Mouse (Mus musculus) CD4-positive, CD25-positive, alpha-beta regulatory T cell, adult 4 months (primary cell): ENCODE results near the gene Sgk1. TPM values are rescaled to one million over a fixed set of nuclear protein-coding genes. Genes with fewer than 3 reads are reported as not detected.

Experiments used
- ATAC-seq: one replicate; pipeline ENCODE4 v1.8.0; 2017
- polyA plus RNA-seq, 2 experiments: library from polyadenylated mRNA; unstranded; fragments of 100-300 nt; shearing (Covaris generic); gene quantifications; one replicate each; pipeline ENCODE4 v1.2.1; 2017

Sgk1 gene
- polyA plus RNA-seq, 2 experiments from 2014 or later = 22.2 to 26.6 TPM

DNA sequence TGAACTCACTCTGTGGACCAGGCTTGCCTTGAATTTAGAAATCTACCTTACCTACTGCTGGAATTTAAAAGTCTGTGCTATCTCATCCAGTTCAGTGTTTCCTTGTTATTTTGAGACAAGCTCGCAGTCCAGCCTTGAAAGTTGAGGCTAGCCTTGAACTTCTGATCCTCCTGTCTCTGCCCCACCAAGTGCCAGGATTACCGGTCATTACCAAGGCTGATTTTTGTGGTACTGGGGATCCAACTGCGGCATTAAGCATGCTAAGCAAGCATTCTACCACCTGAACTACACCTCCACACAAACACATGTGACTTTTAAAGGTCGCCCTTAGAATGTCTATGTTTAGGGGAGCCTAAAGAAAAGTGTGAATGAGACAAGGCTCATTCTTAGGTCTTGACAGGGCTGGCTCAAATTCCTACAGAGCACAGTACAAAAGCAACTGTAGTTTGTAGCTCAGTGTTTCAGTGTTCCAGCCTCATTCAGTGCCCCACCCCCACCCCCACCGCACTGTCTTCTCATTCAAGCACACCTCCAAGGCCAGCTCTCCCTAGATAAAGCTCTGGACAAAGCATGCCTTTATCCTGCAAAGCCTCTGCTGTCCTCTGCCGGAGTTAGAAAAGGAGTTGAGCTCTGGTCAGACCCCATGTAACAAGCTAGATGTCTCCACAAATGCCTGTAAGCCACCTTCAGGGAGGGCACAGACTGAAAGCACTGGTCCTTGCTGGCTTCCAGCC, 36.2 kb downstream of the Sgk1 start:
- ATAC-seq = no peak

GRCm38 (mm10) chr10:21918750-21919145, 36.8 kb downstream of the Sgk1 start:
- no peak for ATAC-seq

DNA sequence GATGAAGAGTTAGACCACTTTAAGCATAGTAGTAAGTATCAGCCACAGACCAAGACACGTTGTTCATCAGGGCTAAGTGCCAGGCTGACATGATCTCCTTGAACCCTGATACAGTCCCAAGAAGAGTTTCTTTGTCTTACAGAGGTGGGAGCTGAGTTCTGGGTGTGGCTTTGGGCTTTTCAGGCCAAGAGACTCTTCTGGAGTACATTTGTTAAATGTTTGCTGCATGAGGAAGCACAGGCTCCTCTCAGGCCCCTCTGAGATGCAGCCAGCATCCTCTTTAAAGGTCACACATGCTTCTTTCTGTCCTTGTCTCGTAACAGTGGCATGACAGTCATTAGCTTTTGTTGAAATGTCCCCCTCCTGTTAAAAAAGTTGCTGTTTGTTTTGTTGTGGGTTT, 38.6 kb downstream of the Sgk1 start:
- no peak for ATAC-seq

DNA sequence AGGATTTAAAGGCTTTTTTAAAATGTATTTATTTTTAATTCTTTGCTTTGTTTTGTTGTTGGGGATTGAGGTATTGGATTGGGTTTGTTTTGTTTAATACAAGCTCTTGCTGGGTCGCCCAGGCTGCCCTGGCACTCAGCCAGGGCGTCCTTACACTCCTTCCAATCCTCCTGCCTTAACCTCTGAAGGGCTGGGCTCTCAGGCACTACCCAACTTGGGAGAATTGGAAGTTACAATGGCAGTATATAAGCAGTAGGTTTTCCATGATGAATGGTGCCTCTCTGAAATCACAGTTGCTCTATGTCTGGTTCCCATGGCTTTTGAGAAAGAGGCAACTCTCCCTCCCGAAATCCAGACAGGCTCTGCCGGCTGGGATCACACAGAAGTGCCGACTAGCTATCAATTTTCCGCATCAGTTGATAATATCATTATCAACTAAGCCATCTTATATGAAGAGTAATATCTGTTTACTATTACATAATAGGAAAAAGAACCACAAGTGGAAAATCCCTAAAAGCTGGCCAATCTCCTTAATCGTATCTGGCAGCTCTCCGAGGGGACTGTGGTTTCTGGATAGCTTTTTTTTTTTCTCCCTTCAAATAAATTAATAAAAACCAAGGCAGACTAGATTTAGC, 40.8 kb downstream of the Sgk1 start:
- no peak for ATAC-seq

DNA sequence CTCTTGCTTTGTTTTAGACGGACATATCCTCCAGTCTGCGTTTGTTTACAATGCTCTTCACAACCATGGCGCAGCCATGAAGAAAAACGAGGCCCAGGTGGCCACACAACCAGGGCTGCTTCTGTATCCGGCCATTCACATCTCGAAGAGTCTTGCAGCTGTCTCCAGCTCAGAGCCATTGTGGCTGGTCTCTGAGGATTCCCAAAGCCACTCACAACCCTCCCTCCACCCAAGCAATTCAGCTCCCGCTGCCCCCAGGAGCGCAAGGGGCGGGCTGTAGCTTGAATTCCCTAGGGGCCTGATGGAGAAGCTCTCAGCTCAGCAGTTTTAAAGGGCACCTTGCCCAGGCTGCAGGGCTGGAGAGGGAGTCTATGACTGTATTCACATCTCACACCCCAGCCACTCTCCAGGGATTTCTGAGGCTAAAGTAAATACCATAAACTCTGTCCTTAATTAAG, 41.5 kb downstream of the Sgk1 start:
- no peak for ATAC-seq

GRCm38 (mm10) chr10:21924051-21924720, 42.2 kb downstream of the Sgk1 start:
- ATAC-seq = no peak

DNA sequence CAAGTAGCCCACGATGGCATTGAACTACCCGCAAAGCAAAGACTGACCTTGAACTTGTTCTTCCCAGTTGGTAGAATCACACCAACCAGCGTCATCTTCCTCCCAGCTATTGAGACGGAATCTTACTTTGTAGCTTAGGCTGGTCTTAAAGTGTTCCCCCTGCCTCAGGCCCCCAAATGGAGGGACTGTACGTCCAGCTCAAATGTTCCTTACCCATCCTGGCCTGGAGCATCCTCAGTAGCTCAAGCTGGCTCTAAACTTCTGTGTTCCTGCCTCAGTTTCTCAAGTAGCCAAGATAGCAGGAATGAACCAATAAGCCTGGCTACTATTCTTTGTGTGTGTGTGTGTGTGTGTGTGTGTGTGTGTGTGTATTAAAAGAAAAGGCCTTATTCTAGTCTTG, 45.0 kb downstream of the Sgk1 start:
- ATAC-seq = no peak

DNA sequence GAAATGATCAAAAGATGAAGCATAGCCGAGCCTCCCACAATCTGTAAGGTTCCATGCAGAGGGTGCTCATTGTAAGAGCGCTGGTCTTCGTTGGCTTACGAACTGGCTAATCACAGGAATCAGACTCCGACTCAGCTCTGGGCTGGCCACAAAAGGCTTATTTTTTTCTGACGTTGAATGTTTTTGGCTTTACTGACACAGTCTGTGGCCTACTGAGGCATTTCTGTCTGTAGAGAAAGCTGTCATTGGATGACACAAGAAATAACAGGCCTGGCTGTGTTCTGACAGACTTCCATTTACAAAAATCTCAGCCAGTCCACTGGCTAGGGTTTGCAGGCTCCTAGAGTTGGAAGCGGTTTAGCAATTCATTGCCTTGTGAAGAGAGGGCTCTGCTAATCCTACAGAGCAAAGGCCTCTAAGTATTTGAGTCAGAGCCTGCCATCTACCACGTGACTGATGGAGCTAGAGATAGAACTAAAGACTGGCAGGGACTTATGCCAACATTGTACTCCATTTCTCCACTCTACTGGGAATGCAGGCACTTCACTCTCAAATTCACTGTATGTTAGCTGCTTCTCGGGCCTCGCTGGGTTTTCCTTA, 48.9 kb downstream of the Sgk1 start:
- no peak for ATAC-seq

GRCm38 (mm10) chr10:21932791-21933190, 50.8 kb downstream of the Sgk1 start:
- no peak for ATAC-seq

- ATAC-seq = no peak
These were observed 52.8 kb downstream of the Sgk1 start for GRCm38 (mm10) chr10:21934826-21935225.

- no peak for ATAC-seq
These were observed 54.7 kb downstream of the Sgk1 start for GRCm38 (mm10) chr10:21936513-21937221.

DNA sequence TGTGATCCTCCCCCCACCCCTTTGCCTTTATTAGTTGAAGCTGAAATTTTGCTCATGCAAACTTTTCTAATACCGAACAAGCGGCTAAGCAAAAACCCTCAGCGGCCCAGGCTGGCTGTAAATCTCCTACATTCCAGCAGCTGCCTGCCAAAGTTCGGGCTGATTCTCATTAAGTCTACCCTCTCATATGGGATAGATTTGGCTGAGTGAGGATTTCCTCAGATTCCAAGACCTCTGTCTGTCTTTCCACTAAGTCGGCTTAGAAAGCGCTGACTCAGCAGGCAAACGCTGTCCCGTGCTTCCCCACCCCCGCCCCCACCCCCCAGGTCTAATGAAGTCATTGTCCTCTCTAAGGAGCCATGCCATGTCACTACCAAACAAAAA, 55.2 kb downstream of the Sgk1 start:
- ATAC-seq = no peak

GRCm38 (mm10) chr10:21938166-21938565, 56.2 kb downstream of the Sgk1 start:
- ATAC-seq = no peak

DNA sequence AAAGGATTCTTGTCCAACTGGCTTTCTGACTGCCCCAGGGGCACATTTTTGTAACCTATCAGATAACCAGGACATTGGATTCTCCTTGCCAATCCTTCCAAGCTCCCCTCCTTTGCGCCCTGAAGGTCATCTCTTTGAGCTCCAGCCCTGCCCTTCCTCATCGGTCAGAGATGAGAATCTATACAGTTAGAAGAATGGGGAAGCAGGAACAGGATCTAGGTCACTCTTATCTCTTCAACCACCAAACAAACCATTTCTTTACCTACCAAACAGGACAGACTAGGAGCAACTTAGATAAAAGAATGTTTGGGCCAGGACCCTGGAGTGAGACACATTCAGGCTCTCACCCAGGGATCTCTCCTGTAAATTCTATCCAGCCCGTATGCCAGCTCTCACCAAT, 59.3 kb downstream of the Sgk1 start:
- ATAC-seq = no peak

DNA sequence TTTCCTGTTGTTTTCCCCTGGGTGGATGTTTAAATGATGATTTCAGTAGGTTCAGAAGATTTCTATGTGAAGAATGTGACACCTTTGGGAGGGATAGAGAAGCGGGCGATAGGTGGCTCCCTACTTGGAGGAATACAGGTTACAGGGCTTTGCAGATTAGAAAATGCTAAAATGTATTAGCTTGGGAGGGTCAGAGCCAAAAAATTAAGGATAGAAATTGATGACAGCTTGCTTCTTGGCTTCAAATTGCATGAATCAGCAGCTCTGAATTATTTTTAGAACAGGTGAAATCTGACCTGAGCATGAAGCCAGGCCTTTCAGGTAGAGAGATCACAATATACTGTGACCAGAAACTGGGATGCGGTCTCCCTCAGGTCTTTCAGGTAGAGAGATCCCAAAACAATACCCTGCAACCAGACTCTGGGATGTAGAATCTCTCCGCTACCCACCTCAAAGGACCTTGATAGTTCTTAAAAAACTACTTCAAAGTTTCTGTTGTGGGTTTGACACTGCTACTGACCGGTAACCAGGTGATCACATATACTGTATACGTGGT, 61.2 kb downstream of the Sgk1 start:
- no peak for ATAC-seq

DNA sequence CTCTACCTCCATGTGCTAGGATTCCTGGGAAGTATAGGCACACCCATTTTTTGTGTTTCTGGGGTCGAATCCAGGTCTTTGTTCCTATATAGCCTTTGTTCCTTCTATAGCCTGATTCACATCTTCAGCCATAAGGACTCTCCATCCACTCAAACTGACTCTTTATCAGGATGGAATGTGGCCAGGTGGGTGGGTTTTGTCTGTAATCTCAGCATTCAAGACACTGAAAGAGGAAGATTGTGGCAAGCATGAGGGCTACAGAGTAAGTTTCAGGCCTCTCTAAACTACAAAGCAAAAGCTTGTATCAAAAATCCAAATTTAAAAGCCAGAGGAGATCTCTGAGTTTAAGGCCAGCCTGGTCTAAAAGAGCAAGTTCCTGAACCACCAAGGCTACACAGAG, 63.2 kb downstream of the Sgk1 start:
- ATAC-seq = no peak

DNA sequence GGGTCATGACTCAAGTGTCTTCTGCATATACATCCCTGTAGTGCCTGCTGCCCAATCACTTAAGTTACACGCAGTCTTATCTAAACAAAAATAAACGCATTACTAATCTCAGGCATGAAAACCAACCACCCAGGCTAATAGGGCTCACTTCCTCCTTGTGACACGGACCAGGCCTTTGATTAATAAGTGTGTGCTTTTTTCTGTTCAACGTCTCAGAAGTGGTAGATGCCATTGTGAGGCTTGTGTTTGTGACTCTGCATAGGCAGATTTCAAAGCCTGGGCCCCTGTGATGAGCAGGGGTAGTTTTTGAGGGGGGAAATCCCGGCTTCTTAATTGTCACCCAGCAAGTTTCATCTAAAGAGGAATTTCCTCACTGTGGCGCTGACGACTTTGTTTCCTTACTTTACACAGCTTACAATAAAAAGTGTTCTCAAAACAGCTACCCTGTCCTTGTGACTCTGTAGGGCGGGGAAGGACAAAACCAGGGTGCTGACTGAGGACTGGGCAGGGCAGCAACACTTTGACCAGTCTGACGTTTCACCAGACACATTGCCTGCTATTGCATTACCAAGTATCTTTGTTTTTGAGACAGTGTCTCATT, 64.9 kb downstream of the Sgk1 start:
- ATAC-seq = peak; percentile 83

- ATAC-seq = no peak
These were observed 70.5 kb downstream of the Sgk1 start for GRCm38 (mm10) chr10:21952520-21952919.

DNA sequence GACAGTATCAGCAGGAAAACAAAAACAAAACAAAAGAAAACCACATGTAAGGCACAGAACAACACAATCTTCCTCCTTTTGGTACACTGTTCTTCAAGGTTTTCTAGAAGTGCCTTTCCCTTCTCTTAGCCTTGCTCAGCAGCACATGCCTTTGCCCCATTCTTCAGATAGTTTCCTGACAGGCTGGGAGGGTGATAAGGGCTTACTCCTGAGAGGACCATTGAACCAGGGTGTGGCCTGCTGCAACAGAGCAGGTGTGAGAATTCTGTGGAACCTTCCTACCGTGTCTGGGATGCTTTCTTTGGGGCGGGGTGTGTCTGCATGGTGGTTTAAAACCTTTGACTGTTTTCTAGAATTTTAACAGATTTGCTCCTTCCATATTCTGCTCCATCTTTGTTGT, 79.1 kb downstream of the Sgk1 start:
- ATAC-seq = no peak

GRCm38 (mm10) chr10:21963005-21963404, 81.0 kb downstream of the Sgk1 start:
- no peak for ATAC-seq

DNA sequence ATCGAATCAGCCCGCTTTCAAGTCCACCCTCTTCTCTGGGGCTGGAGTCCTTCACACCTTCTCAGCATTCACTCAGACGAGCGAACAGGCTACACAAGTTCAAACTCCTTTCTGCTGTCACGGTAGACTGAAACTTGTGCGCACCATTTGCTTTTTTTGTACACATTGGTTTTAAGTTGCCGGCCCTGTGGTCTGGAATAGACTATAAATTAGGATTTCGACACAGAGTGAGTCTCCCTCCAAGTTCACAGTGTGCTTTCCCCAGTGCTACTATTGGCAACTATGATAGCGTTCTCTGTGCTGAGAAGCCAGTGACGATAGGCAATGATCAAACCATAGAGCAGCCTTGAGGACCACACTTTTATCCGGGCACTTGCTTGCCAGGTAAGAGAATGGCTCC, 91.7 kb downstream of the Sgk1 start:
- no peak for ATAC-seq

DNA sequence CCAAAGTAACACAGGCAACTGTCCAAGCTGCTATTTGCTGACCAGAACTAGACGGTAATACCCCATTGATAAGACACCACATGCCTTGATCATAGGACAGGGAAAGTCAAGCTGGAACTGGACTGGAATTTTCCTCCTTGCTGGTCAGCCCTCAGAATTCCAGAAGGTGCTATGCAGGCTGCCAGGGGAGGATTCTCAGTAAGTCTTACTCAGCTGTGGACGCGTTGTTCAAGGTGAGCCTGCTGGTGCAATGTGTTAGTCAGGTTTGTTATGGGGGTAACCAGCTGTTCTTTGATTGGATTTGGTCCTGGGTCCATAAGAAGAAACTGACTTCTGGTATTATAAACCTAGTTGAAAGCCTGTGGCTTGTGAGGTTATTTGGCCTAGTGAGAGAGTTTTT, 92.8 kb downstream of the Sgk1 start:
- no peak for ATAC-seq
